Mouse (Mus musculus) monocyte, adult 5-6 weeks (primary cell): Measurements from ENCODE around the gene Krtap7-1. TPM values are rescaled to one million over a fixed set of nuclear protein-coding genes. Genes with fewer than 3 reads are reported as not detected.

Source experiments
- ATAC-seq: fragments of 153-309, 156-312 bp; replicated peaks from 2 replicates; pipeline ENCODE4 v1.8.0; 2017; ENCODE audit warnings: mild to moderate bottlenecking; ENCODE audit not compliant: low TSS enrichment, insufficient number of reproducible peaks, severe bottlenecking, poor library complexity, low FRiP score
- total RNA-seq: library from RNA; stranded (forward); fragments of 200-1000, 200-491, 200-594 nt; gene quantifications from 3 replicates; pipeline ENCODE4 v1.2.3, GENCODE M21; 2017

The Krtap7-1 gene
- not detected in 3 replicates for total RNA-seq

GRCm38 (mm10) chr16:89508223-89508622 lies at the start of gene Krtap7-1:
Gene Krtap7-1, minus strand, starts transcription at chr16:89508323.
- no peak for ATAC-seq

- ATAC-seq: no peak
These were observed 42.2 kb upstream of the Krtap7-1 start for GRCm38 (mm10) chr16:89550298-89550697.

GRCm38 (mm10) chr16:89538031-89538484 lies 29.9 kb upstream of the Krtap7-1 start:
- ATAC-seq: no peak

GRCm38 (mm10) chr16:89537349-89537748 lies 29.2 kb upstream of the Krtap7-1 start:
- ATAC-seq: no peak

- no peak for ATAC-seq
These were observed 22.4 kb upstream of the Krtap7-1 start for GRCm38 (mm10) chr16:89530547-89530946.

- no peak for ATAC-seq
These were observed 21.7 kb upstream of the Krtap7-1 start for GRCm38 (mm10) chr16:89529846-89530245.

GRCm38 (mm10) chr16:89528380-89528779 lies 20.3 kb upstream of the Krtap7-1 start:
- ATAC-seq: no peak

GRCm38 (mm10) chr16:89520996-89521395 lies 12.9 kb upstream of the Krtap7-1 start:
- ATAC-seq: no peak

- ATAC-seq: no peak
These were observed 12.4 kb upstream of the Krtap7-1 start for GRCm38 (mm10) chr16:89520555-89520954.

- no peak for ATAC-seq
These were observed 12.0 kb upstream of the Krtap7-1 start for GRCm38 (mm10) chr16:89520091-89520490.

GRCm38 (mm10) chr16:89517635-89518034 lies 9.5 kb upstream of the Krtap7-1 start:
- ATAC-seq: no peak

GRCm38 (mm10) chr16:89513431-89513830 lies 5.3 kb upstream of the Krtap7-1 start:
- no peak for ATAC-seq

- no peak for ATAC-seq
These were observed 4.6 kb downstream of the Krtap7-1 start for GRCm38 (mm10) chr16:89503571-89503970.

GRCm38 (mm10) chr16:89501870-89502269 lies 6.3 kb downstream of the Krtap7-1 start:
- no peak for ATAC-seq

GRCm38 (mm10) chr16:89497002-89497401 lies 11.1 kb downstream of the Krtap7-1 start:
- ATAC-seq: no peak

GRCm38 (mm10) chr16:89495394-89496153 lies 12.5 kb downstream of the Krtap7-1 start:
- ATAC-seq: no peak

GRCm38 (mm10) chr16:89487852-89488251 lies 20.3 kb downstream of the Krtap7-1 start, which contains the start of gene Krtap8-1:
Gene Krtap8-1, minus strand, starts transcription at chr16:89487952.
- no peak for ATAC-seq

- ATAC-seq: no peak
These were observed 30.3 kb downstream of the Krtap7-1 start for GRCm38 (mm10) chr16:89477679-89478314.

GRCm38 (mm10) chr16:89461189-89461588 lies 46.9 kb downstream of the Krtap7-1 start:
- ATAC-seq: no peak
